Mouse (Mus musculus): Measurements from ENCODE around the gene Gm20594. TPM values are rescaled to one million over a fixed set of nuclear protein-coding genes. Genes with fewer than 3 reads are reported as not detected.

The Gm20594 gene
- polyA plus RNA-seq (2021), result not detected

DNA sequence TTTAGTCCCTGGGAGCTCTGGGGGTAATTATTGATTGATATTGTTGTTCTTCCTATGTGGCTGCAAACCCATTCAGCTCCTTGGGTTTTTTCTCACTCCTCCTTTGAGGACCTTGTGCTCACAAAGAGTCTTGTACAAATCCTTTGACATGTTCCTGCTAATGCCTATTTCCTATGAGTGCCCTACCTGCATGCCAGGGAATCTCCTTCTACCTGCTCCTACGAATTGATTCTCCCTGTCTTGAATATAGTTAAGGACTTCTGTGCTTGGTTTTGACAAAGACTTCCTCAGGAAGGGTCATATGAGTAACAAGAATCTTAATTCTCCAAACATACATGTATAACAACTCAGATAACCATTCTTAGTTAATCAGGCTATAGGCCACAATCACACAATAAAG is at the start of gene Gm20594:
Gene Gm20594, plus strand, starts transcription at position 301 of the 400 bp plus-strand sequence.
- CTCF ChIA-PET, result no interaction called here

DNA sequence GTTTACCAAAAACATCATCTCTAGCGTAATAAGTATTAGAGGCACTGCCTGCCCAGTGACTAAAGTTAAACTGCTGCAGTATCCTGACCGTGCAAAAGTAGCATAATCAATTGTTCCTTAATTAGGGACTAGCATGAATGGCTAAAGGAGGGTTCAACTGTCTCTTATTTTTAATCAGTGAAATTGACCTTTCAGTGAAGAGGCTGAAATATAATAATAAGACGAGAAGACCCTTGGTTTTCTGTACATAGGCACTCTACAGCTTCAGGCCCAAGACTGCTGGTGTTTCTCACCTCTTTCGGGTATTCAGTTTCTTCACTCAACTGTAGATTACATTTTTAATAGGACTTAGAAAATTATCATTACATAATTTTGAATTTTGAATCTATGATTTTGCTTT is 398 bp downstream of the Gm20594 start:
- DNase-seq (ENCODE audit: low read depth, low spot score) (no peak), ATAC-seq (peak; percentile 100)
- in situ Hi-C loops (cut with MboI; ENCODE audit: low pct_unique_long_range_greater_than_20kb), result no loop called here
- H3K27me3 ChIP-seq, result no peaks in the 10 kb centered on the region
- ChIA-PET POLR2A (no interaction called here), CTCF (no interaction called here)
- TF ChIP-seq CTCF (IDR thresholded peaks at IDR 0.05), result no peak

More for the DNA sequence above, at the start of gene Gm20594:
- no peak for DNase-seq (ENCODE audit: low read depth, low spot score)
- POLR2A ChIA-PET, result no interaction called here
- no peak for ATAC-seq
- no peak for TF ChIP-seq CTCF (IDR thresholded peaks at IDR 0.05)
- no peaks in the 10 kb centered on the region for H3K27me3 ChIP-seq
- in situ Hi-C loops (cut with MboI; ENCODE audit: low pct_unique_long_range_greater_than_20kb), result no loop called here

DNA sequence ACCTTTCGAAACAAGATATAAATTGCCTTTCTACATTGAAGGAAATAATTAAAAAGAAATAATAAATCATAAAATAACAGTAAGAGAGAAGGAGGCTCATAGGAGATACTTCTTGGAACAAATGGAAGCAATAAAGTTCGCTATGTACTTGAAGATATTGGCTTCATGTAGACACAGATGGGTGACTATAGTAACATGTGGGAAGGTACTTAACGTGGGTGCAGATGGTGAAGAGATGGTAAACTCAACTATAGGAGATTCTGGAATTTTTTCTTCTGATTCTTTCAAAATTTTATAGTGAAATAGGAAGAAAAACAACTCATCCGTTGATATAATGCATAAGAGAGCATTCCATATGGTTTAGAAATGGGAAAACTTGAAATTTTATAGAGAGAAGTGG is 16.1 kb downstream of the Gm20594 start:
- ChIA-PET CTCF (no interaction called here), POLR2A (no interaction called here)
- no peaks in the 10 kb centered on the region for H3K27me3 ChIP-seq
- no peak for TF ChIP-seq CTCF (IDR thresholded peaks at IDR 0.05)
- DNase-seq (ENCODE audit: low read depth, low spot score) (no peak), ATAC-seq (no peak)
- in situ Hi-C loops (cut with MboI; ENCODE audit: low pct_unique_long_range_greater_than_20kb), result no loop called here

DNA sequence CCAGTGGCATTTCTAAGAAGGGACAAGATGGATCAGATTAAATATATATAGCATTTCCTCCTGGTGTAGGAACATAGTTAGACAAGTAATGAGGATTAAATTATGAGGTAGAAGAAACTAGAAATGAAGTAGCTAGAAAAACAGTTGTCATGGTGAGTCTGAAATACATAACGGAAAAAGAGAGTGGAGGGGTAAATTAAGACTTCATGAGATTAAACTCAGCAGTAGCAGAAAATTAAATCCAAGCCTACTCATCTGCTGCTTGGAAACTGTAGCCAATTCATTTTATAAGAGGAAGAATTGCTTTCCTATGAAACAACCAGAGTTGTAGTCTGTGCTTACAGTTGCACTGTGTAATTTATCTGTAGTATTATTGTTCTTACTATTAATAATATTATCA is 29.1 kb downstream of the Gm20594 start:
- TF ChIP-seq CTCF (IDR thresholded peaks at IDR 0.05), result no peak
- no peak for ATAC-seq
- in situ Hi-C loops (cut with MboI; ENCODE audit: low pct_unique_long_range_greater_than_20kb), result no loop called here
- DNase-seq (ENCODE audit: low read depth, low spot score), result no peak
- POLR2A ChIA-PET, result no interaction called here
- CTCF ChIA-PET, result interaction anchor here (1.5 kb wide), 1 partner anchor 10 kb away, joined by 4 read pairs; no protein-coding TSS in a partner anchor
- H3K27me3 ChIP-seq, result no peaks in the 10 kb centered on the region

Other genes with a start within 250 kb of the Gm20594 start
- gene Lrrtm4, start 201.0 kb downstream of the Gm20594 start, polyA plus RNA-seq (2021), result not detected